Mouse (Mus musculus): Measurements from ENCODE around the gene Mxi1.

DNA sequence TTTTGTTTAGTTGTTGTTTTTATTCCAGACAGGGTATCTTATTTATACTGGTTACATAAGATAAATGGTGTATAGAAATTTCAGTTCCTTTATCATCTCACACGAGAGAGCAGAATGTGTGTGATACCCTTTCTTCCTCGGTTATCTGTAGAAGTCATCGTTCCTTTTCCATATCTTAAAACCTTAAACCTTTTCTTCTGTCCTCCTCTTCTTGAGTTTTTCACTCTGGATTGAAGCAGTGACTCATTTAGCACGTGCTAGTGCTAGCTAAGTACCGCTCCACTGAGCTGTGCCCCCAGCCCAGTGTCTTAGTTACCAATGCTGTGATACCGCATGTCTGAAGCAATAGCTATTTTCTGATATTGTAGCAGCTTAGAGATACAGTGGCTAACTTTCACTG lies 23.4 kb downstream of the Mxi1 start:
- TF ChIP-seq POLR2A (IDR thresholded peaks at IDR 0.05; ENCODE audit: low read depth, low read length) (no peak), CTCF (IDR thresholded peaks at IDR 0.05; ENCODE audit: extremely low read depth, insufficient read depth, insufficient read length, insufficient replicate concordance) (no peak)

All from spleen, adult 2 months (tissue).